Mouse (Mus musculus) induced T-regulatory cell, adult 2 months (primary cell): ENCODE results near the gene Ros1.
A peak's percentile ranks its signal among the peaks of the same experiment; 100 is the strongest.

Experiments
- DNase-seq: peaks from one replicate; pipeline ENCODE4 v3.0.0-alpha.2; 2012; ENCODE audit warnings: low read depth

Gene Ros1

DNA sequence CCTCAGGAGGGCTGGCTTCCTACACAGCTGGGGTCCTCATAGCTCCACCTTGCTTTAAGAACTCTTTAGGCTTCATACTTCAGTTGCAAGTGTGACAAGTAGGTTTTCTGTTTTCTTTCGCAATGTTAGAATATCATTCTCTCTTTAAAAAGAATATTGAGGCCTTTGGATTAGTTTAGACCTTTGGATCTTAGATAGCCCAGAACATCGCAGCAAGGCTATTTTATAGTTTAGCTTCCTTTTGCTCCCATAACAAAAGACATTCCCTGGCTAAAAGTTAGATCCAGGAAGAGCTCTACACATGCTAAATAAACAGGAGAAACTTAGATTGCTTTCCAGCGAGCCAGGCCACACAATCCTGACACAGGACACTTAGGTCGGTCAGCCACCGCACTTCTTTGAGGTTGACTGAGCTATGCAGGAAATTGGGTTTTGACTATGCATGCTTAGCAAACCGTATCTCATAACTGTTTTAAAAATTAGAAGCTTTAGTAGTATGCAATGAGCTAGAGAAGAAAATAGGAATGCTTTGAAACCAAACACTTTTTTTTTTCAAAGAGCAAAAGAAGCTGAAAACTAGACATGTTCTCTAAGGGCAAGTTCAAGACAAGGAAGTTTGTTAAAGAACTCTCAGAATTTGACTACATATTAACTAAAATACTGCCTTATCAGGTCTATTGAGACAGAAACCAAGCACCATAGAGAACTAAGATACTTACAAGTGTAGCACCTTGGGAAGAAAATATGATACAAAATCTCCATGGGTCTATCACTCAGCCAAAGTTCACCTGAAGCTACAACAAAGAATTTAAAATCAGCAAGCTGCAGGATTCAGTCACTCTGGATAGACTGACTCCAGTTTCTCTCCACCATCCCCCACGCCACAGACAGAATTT is at the start of gene Ros1:
TSS of gene Ros1 (minus strand) at position 288 of the 896 bp plus-strand sequence.
- DNase-seq: no peak

DNA sequence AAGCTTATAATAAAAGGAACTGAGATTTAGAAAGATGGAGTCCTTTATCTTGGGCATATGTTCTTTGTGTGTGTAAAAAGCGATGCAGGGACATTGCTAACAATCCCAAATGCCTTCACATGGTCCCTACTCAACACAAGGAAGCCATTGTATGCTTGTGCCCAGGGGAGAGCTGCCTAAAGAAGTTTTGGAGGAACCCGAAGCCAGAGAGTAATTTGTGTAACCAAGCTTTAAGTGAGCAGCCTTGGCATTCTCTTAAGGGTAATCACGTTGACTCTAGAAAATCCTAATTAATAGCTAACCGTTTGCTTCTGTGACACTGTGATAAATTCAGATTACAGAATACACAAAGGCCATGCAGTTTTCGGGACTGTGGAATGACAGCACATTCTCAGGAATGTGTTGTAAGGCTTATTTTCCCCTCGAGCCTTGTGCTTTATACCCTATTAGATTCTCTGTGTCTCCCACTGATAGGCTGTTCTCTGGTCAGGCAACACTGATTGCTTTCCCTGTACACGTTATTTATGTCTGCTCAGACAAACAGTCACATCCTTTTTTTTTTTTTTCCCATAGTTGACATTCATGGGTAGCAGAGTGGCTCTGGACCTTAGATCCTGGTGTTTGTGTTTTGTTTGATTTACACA is 47.8 kb upstream of the Ros1 start:
- DNase-seq: no peak

DNA sequence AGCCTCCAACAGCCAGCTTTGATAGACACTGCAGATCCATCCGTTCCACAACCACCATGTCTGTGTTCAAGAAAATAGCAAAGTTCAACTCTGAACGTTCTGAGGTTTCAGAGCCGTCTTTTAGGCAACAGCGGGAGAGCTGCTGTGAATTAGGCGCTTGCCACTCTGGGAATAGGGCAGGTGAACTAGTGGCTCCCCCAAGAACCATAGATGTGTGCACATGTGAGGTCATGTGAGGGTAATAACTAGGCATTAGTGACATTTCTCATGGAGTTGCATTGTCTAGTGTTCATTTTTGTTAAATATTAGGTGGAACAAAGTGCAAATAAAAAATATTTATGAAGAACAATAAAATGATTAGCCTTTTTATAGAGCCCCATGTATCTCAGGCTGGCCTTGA is 47.0 kb upstream of the Ros1 start:
- DNase-seq: no peak

DNA sequence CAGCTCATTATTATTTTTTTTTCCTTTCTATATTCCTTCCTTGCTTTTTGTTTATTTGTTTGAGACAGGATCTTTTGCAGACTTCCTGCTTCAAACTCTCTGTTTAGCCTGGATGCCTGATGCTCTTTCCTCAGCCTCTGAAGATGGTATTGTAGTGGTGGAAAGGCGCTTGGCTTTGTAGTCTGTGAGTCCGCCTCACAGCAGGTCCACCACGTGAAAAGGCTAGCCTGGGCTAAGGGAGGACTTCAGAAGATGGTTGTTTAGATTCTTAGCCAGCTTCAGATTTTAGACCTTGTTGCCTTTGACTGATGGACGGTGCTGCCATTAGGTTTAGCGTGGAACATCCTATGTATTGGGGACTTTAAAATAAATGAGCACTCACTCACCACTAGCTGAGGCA is 40.4 kb upstream of the Ros1 start:
- no peak for DNase-seq

DNA sequence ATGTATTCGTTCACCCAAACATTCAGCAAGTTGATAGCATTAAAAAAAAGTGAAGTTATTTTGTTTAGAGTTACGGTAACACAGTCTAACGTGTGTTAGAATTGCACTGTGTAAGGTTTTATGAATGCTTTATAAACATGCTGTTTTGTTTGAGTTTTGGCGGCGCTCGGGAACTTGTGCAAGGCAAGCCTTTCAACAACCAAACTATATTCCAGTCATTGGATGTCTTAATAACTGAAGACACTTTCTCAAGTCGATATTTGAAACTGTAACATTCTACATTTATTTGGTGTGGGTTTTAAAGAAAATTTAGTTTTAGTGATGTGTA is 39.6 kb upstream of the Ros1 start:
- peak; percentile 2 for DNase-seq

DNA sequence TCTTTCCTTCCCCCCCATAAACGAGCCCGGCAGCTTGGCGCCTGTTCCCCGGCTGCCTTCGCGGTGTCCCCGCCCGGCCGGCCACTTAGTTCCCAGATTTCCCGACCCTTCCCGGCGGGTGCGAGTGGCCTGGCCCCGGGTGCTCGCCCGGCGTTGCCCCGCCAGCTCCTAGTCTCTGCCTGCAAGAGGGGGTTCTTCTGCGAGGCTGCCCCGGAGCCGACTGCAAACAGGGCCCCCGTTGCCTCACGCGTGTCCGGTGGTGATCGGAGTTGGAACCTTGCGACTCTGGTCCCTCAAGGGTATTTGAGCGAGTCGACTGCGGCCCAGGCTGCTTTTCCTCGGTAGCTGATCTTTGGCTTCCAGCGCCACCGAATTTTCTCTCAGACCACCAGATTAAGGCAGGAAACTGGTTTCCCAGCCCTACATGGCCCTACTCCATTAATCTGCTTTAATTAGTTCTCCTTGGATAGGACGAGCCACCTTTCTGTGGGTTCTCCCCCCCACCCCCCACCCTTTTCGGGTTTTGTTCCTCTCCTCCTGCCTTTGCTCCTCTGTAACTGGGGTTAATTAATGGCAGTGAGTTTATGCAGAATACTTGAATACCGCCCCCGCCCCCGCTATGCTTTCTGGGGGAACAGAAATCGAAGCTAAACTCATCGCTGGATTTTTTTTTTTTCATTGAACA is 39.1 kb upstream of the Ros1 start:
- peak; percentile 19 for DNase-seq

DNA sequence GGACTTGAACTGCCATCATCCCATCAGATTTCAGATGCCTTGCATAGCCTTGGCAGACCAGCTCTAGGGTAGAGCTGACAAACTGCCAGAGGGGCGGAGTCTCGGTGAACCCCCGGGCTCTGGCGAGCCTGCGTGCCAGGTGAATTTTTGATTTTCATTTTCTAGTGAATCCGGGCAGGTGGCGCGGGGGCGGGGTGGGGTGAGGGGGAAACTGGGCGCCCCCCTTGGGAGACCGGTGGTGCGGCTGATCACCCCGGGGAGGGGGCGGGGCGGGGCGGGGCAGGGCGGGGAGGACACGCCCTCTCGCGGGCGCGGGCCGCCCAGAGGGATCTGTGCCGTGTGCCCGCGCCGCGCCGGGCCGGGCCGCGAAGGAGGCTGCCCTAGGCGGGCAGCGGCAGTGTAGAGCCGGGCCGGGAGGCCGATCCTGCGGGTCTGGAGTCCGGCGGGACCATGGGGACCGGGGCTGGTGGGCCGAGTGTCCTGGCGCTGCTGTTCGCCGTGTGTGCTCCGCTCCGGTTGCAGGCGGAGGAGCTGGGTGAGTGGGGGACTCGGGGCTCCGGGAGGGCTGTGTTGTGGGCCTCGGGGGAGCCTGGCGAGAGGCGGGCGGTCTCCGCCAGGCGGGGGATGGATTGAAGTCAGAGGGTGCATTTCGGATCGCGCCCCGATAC is 38.4 kb upstream of the Ros1 start, which contains the start of gene Dcbld1:
TSS of gene Dcbld1 (plus strand) at position 319 of the 668 bp plus-strand sequence.
- peak; percentile 50 for DNase-seq

DNA sequence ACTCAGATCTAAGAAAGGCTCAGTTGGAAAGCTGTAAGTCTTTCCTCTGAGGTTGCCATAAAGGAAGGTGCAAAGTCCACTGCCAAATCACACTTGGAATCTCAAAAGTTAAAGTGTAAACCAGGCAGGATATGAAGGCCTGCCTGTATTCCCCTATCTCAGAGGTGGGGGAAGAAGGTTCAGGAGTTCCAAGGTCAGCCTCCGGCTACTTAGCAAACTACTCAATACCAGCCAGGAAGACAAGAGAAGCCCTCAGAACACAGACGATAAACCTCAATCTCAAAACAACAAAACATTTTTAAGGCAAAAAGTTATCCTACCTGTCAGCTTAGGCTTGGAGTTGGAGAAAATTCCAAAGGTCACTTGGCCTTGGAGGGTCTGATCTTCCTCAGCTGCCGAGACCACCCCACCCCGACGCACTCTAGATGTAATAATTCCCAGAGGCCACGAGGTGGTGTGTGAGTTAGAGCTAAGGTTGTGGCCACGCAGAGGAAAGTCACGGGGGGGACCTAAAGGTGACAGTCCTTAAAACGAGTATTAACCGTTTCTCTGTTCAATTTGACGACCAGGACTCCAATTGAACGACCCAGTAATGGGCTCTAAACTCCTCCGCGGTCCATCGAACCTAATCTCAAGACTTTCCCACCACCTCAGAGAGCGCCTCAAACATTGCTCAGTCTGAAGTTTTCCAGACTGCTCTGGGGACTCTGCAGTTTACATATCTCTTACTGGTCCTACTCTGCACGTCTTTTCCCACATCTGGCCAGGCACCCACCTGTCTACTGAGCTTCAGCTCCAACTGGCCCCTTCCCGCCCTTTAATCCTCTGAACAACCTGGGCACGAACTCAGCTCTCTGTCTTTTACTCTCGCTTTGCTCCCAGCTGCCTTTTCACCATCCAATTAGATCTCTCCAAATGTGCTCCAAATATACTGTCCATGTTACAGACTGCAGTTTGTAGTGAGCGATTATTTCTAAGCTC is 37.4 kb upstream of the Ros1 start:
- DNase-seq: peak; percentile 18

DNA sequence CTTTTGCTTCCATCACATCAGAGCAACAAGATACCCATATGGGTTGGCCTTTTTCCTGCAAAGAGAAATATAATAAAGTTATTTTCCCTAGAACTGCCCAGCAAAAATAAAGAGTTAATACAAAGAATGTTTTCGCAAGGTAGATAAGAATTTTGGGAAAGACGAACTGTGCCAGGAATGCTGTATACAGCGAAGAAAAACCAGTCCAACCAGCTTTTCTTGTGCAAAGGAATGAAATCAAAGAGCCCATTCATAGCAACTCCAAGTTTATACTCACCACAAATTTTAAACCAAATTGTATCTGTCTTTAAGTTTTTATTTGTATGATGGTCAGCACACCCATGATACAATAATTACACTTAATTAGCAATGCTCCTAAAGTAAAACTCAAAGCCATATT is 24.6 kb upstream of the Ros1 start:
- DNase-seq: no peak

DNA sequence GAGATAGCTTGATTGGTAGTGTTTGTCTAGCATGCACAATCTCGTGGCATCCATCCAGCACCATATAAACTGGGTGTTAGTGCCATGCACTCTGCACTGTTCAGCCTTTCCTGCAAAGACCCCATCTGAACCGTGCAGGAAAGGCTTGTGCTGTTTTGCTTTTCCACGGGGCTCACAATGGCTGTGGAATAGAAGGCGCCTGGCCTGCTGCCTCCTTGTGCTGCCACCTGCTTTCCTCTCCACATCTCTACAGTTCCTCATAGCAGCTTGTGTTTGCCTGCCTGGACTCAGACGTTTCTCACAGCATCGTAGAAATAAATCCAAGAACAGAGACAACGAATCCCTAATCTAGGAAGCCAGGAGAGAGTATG is 22.5 kb upstream of the Ros1 start:
- no peak for DNase-seq

DNA sequence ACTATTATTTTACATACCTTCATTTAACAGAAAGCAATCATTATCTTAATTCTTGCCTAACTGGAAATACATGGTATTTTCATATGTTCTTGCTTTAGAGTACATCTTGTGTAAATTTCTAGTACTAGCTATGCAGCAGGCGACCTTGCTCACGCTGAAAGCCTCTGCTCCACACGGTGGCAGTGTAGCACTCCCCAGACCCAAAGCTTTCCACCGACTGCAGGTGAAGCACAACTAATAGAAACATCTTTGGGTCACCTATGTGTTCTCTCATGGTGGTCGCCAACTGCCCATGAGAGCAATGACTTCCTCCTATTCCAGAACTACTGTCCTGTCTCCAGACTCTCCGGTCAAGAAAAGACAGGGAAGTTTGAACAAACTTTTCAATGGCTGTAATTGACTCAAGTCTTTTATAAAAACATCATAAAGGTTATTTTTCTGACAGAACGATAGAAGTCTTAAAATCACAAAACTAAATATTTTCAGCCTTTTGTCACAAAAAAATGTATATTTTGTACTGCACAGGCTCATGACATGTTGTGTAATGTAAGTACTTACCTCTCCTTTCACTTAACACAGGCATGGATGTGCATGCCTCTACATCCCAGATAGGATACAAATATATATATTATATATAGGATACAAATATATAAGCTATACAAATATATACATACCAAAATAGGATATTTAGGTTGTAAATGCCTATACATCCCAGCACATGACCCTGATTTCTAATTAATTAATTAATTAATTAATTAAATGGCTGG is 21.9 kb upstream of the Ros1 start:
- peak; percentile 36 for DNase-seq

DNA sequence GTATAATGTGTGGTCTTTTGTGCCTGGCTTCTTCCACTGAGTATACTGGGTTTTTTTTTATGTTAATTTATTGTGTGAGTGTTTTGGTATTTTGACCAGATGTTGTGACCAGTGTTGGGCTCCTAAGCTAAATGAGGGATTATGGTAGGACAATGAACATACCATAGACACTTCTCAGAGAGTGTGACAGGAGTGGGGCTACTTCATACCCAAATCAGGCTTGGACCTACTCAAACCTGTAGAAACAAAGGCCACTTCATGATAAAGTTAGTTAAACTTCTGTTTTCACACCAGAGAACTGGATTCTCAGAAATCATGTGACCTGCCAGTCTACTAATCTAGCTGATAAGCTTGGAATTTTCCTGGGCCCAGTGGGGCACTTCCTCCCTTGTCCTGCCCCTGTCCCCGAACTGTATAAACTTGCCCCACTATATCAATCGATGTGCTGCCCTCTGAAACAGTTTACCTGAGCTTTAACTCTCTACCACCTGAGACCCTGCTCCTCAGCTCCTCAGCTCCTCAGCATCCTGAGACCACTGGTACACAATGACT is 20.3 kb upstream of the Ros1 start:
- DNase-seq: no peak

DNA sequence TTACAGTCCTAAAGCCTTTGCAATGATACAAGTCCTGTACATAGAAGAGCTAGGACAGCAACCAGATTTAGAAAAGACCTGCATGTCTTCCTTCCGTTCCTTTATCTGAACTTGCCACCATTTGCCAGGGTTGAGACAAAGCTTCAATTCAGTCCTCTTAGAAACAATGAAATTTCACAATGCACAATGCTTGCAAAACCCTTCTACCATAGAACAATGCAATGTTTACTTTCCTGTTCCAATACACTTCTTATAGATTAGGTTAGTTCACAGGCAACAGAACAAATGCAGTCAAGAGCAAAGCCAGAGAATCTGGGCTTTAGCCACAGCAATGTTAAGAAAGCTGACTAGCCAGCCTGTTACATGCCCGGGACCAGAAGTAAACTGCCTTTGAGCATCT is 9.0 kb upstream of the Ros1 start:
- no peak for DNase-seq

DNA sequence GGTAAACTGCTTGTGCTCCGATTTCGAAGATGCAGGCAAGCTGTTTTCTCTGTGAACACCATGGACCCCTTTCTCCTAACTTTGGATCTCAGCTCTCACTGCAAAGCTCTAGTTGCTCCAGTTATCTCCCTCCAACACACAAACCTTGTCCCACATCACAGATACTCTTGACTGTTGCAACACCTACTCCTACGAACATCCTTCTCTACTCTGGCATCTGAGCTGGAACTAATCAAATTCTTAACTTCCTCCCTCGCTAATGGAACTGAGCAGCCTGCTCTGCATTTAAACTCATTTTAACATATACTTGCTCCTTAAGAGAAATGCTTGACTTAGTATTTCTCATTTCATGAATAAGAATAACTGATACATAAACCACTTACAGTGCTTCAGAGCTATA is 9.1 kb downstream of the Ros1 start:
- no peak for DNase-seq

DNA sequence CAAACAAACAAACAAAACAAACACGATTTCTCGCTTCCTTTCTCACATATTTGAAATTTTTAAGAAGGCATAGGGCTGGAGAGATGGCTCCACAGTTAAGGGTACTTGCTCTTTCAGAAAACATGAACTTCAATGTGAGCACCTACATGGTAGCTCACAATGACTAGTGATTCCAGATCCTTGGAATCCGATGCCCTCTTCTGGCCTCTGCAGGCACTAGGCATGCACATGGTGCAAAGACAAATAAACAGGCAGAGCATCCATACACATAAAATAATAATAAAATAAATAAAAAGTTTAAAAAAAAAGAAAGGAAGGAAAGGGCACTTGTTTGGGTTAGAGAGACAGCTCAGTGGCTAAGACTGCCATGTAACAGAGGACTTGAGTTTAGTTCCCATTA is 12.2 kb downstream of the Ros1 start:
- DNase-seq: no peak

DNA sequence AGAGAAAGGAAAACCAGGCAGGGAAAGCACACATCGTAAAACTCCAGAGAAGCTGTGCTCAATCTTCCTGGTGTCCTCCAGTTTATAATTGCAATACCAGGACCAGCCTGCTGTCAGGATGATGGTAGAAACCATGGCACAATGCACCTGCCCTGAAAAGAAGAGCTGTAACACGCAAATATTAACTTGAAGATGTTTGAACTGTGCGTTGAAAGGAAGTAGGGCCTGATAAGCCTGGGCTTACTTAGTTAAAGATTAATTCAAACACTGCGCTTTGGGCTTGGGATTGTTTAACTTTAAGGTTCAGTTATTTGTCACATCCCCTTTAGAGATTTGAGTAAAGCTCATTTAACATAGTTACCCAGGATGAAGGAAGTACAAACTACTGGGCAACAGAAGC is 20.7 kb downstream of the Ros1 start:
- no peak for DNase-seq

DNA sequence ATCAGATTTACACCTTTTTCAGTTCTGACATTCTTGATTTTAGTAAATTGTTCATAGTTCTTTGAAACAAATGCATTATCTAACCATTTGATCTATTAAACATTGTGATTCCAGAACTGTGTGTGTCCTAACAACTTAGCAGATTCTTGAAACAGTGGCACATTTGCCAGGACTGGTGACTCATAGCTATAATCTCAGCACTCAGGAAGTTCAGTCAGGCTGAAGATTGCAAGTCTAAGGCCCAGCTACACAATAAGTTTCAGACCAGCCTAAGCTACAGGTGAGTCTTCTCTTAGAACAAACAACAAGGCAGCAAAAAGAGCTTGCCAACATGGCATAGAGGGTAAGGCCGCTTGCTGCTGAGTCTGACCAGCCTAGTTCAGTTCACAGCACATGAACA is 24.6 kb downstream of the Ros1 start:
- DNase-seq: no peak

DNA sequence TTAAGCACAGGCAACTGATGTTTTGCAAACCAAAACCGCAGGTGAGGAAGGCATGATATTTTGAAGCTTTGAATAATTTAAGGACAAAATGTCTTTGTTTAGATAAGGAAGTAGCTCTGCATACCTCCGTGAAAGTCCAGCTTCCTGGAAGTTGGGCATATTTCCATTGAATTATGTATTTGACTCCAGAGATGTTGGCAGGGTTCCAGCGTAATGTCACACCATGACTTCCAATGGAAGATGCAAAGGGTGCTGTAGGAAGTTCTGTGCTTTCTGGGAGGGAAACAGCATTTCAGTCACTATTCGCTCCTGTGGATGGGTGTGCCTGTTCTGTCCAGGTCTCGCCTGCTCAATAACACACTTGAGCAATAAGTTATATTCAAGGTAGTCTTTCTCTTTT is 25.2 kb downstream of the Ros1 start:
- no peak for DNase-seq

DNA sequence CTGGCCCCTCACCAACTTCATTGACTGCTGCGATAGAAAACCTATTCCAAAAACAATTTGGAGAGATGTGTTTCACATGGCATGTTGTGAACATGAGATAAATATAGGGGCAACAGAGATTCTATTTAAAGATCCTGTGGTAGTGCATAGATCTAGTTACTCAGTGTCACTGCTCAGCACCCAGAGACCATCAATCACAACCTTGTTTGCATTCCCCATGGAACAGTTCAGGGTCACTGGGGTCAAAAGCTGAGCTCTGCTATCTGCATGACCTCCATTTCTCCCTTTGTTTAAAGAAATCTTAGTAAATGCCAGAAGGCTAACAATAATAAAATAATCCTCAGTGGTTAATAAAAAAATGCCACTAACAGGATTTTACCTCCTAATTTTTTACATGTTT is 29.7 kb downstream of the Ros1 start:
- no peak for DNase-seq

DNA sequence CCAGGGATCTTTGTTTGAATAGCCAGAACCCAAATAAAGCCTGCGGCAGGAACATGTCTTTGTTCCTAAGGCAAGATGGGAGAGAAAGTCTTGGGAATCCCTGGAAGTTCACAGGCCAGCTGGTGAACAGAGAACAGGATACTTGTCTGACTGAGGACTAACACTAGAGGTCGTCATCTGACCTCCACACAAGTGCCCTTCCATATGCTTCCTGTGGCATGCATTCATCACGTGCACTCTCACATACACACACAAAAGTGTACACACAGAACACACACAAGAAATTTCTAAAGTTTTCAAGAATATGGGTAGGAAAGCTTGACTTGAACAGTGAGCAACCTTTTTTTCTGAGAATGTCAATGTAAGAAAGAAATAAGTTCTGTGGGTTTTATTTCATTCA is 34.4 kb downstream of the Ros1 start:
- no peak for DNase-seq
